Mouse (Mus musculus): ENCODE measurements around the gene Cmtm5. TPM values are rescaled to one million over a fixed set of nuclear protein-coding genes. Genes with fewer than 3 reads are reported as not detected.
"Not testable (repeated sequence)": the region's sequence is repeated elsewhere in the genome, so short reads cannot be mapped to it uniquely, and the experiment has no call there.

Gene Cmtm5
- total RNA-seq, 2 experiments from 2014 or later: not detected

- ATAC-seq (replicated peaks; ENCODE audit: low FRiP score, low TSS enrichment, poor library complexity, severe bottlenecking): not testable (repeated sequence)
Measured at GRCm38 (mm10) chr14:54988350-54988874, 52.4 kb downstream of the Cmtm5 start.

Other genes with a start within 250 kb of the Cmtm5 start
- gene Acin1, start 249.3 kb upstream of the Cmtm5 start, total RNA-seq (2014; fragmentation: Nextera tagmentation): 222 and 244 TPM in 2 replicates
- gene Acin1, start 249.3 kb upstream of the Cmtm5 start, total RNA-seq (2017): 267 and 293 TPM in 2 replicates
- not detected in 2 replicates for gene Gm29776, start 237.4 kb upstream of the Cmtm5 start, total RNA-seq (2014; fragmentation: Nextera tagmentation)
- gene Gm29776, start 237.4 kb upstream of the Cmtm5 start, total RNA-seq (2017): not detected in 2 replicates
- 1.4 and 5.7 TPM in 2 replicates for gene Cebpe, start 224.1 kb upstream of the Cmtm5 start, total RNA-seq (2014; fragmentation: Nextera tagmentation)
- gene Cebpe, start 224.1 kb upstream of the Cmtm5 start, total RNA-seq (2017): not detected in 2 replicates
- gene Slc7a8, start 154.3 kb upstream of the Cmtm5 start, total RNA-seq (2014; fragmentation: Nextera tagmentation): 0.13 and 0.37 TPM in 2 replicates
- 0.34 TPM in 1 of 2 replicates, not detected in the other for gene Slc7a8, start 154.3 kb upstream of the Cmtm5 start, total RNA-seq (2017)
- gene Rnf212b, start 122.1 kb upstream of the Cmtm5 start, total RNA-seq (2014; fragmentation: Nextera tagmentation): not detected in 2 replicates
- gene Rnf212b, start 122.1 kb upstream of the Cmtm5 start, total RNA-seq (2017): not detected in 2 replicates
- gene Homez, start 65.3 kb upstream of the Cmtm5 start, total RNA-seq (2014; fragmentation: Nextera tagmentation): 1.2 and 16.1 TPM in 2 replicates
- gene Homez, start 65.3 kb upstream of the Cmtm5 start, total RNA-seq (2017): 1.5 and 6.1 TPM in 2 replicates
- gene Ppp1r3e, start 58.7 kb upstream of the Cmtm5 start, total RNA-seq (2014; fragmentation: Nextera tagmentation): 15.9 and 16.7 TPM in 2 replicates
- 1.6 and 2.5 TPM in 2 replicates for gene Ppp1r3e, start 58.7 kb upstream of the Cmtm5 start, total RNA-seq (2017)
- gene Bcl2l2, start 52.9 kb upstream of the Cmtm5 start, total RNA-seq (2014; fragmentation: Nextera tagmentation): 7.3 and 9.4 TPM in 2 replicates
- 3.3 and 7.5 TPM in 2 replicates for gene Bcl2l2, start 52.9 kb upstream of the Cmtm5 start, total RNA-seq (2017)
- gene Gm20521, start 52.8 kb upstream of the Cmtm5 start, total RNA-seq (2014; fragmentation: Nextera tagmentation): 1.4 TPM in 1 of 2 replicates, not detected in the other
- not detected in 2 replicates for gene Gm20521, start 52.8 kb upstream of the Cmtm5 start, total RNA-seq (2017)
- gene Pabpn1, start 43.8 kb upstream of the Cmtm5 start, total RNA-seq (2014; fragmentation: Nextera tagmentation): 240 and 264 TPM in 2 replicates
- 332 and 476 TPM in 2 replicates for gene Pabpn1, start 43.8 kb upstream of the Cmtm5 start, total RNA-seq (2017)
- gene Slc22a17, start 23.1 kb upstream of the Cmtm5 start, total RNA-seq (2014; fragmentation: Nextera tagmentation): 2.2 TPM in 1 of 2 replicates, not detected in the other
- gene Slc22a17, start 23.1 kb upstream of the Cmtm5 start, total RNA-seq (2017): 4.9 TPM in 1 of 2 replicates, not detected in the other
- not detected in 2 replicates for gene Efs, start 10.1 kb upstream of the Cmtm5 start, total RNA-seq (2014; fragmentation: Nextera tagmentation)
- not detected in 2 replicates for gene Efs, start 10.1 kb upstream of the Cmtm5 start, total RNA-seq (2017)
- gene Il25, start 3.6 kb upstream of the Cmtm5 start, total RNA-seq (2014; fragmentation: Nextera tagmentation): not detected in 2 replicates
- gene Il25, start 3.6 kb upstream of the Cmtm5 start, total RNA-seq (2017): not detected in 2 replicates
- gene Myh6, start 30.7 kb downstream of the Cmtm5 start, total RNA-seq (2014; fragmentation: Nextera tagmentation): not detected in 2 replicates
- gene Myh6, start 30.7 kb downstream of the Cmtm5 start, total RNA-seq (2017): not detected in 2 replicates
- not detected in 2 replicates for gene Gm17428, start 40.7 kb downstream of the Cmtm5 start, total RNA-seq (2014; fragmentation: Nextera tagmentation)
- gene Gm17428, start 40.7 kb downstream of the Cmtm5 start, total RNA-seq (2017): not detected in 2 replicates
- gene Myh7, start 58.4 kb downstream of the Cmtm5 start, total RNA-seq (2014; fragmentation: Nextera tagmentation): not detected in 2 replicates
- not detected in 2 replicates for gene Myh7, start 58.4 kb downstream of the Cmtm5 start, total RNA-seq (2017)
- gene Ngdn, start 79.2 kb downstream of the Cmtm5 start, total RNA-seq (2014; fragmentation: Nextera tagmentation): 63.6 and 71.5 TPM in 2 replicates
- gene Ngdn, start 79.2 kb downstream of the Cmtm5 start, total RNA-seq (2017): 53.4 and 64.6 TPM in 2 replicates
- gene Zfhx2, start 156.1 kb downstream of the Cmtm5 start, total RNA-seq (2014; fragmentation: Nextera tagmentation): 5.6 and 7.8 TPM in 2 replicates
- gene Zfhx2, start 156.1 kb downstream of the Cmtm5 start, total RNA-seq (2017): 0.19 and 1.4 TPM in 2 replicates
- gene Thtpa, start 158.5 kb downstream of the Cmtm5 start, total RNA-seq (2014; fragmentation: Nextera tagmentation): 9.2 and 10.4 TPM in 2 replicates
- gene Thtpa, start 158.5 kb downstream of the Cmtm5 start, total RNA-seq (2017): 5.1 and 6.4 TPM in 2 replicates
- gene Ap1g2, start 170.3 kb downstream of the Cmtm5 start, total RNA-seq (2014; fragmentation: Nextera tagmentation): 66.7 and 109 TPM in 2 replicates
- gene Ap1g2, start 170.3 kb downstream of the Cmtm5 start, total RNA-seq (2017): 13.3 and 27.0 TPM in 2 replicates
- gene Jph4, start 180.7 kb downstream of the Cmtm5 start, total RNA-seq (2014; fragmentation: Nextera tagmentation): not detected in 2 replicates
- 0.05 TPM in 1 of 2 replicates, not detected in the other for gene Jph4, start 180.7 kb downstream of the Cmtm5 start, total RNA-seq (2017)